8 mouse cellular contexts compared by ENCODE assay signal in the genomic region with DNA sequence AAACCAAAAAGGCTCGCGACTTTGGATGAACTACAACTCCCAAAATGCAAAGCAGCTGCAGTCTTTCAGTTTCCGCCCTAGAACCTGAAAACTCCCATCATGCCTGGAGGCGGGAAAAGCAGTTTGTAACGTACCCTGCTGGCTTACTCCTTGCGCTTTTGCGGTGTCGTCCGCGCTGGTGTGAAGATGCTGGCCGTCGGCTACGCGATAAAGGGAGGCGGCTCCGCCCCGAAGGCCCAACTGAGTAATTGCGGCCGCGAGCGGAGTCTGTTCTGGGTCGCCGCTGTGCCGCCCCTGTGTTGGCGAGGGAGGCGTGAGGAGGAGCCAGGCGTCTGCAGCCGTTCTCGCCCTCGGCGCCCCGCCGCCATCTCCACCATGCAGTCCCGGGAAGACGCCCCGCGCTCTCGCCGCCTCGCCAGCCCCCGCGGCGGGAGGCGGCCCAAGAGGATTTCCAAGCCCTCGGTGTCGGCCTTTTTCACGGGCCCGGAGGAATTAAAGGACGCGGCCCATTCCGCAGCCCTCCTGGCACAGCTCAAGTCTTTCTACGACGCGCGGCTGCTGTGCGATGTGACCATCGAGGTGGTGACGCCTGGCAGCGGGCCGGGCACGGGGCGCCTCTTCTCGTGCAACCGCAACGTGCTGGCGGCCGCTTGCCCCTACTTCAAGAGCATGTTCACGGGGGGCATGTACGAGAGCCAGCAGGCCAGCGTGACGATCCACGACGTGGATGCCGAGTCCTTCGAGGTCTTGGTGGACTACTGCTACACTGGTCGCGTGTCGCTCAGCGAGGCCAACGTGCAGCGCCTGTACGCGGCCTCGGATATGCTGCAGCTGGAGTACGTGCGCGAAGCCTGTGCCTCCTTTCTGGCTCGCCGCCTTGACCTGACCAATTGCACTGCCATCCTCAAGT. TPM values are rescaled to one million over a fixed set of nuclear protein-coding genes. Genes with fewer than 3 reads are reported as not detected.
A peak's percentile ranks its signal among the peaks of the same experiment; 100 is the strongest.
DNase-seq lines count a peak whose midpoint lies in the region; ATAC-seq lines count a peak whose summit lies in the region.
"Not testable (repeated sequence)": the region's sequence is repeated elsewhere in the genome, so short reads cannot be mapped to it uniquely, and the experiment has no call there.

A gene (plus strand): TSS at position 155 of the 910 bp plus-strand sequence.

- intact Hi-C loops in gastrocnemius, postnatal 14 days (cut with DNase I; ENCODE audit: low total_unique reads), result not testable (repeated sequence)

- peak; percentile 88 for DNase-seq in adrenal gland, adult 2 months
- DNase-seq in embryo, embryonic 11 days, result peak; percentile 95
- DNase-seq in gastrocnemius, postnatal 14 days, result peak; percentile 78
- peak; percentile 94 for DNase-seq in induced T-regulatory cell, adult 2 months (ENCODE audit: low read depth)
- peak; percentile 59 to 71 for DNase-seq in left cerebral cortex, adult 8-10 months (ENCODE audit: low spot score in 2 of 2)
- DNase-seq in right cerebral cortex, adult 18-20 months, result peak; percentile 82
- peak; percentile 36 for DNase-seq in urinary bladder, adult 2 months (ENCODE audit: low spot score)

- peak; percentile 97 for ATAC-seq in megakaryocyte, adult 5-6 weeks (ENCODE audit: poor library complexity, severe bottlenecking)

RNA-seq across cellular contexts. Expression of the gene that starts here (rescaled TPM):
- total RNA-seq in adrenal gland, adult 2 months (2021), result under 1 TPM; 0.12 to 0.28 TPM
- 0.51 and 0.55 TPM in 2 replicates for polyA plus RNA-seq in adrenal gland, adult 2 months (2012; rRNA removed)
- under 1 TPM; 0.18 TPM for total RNA-seq in gastrocnemius, postnatal 14 days (2021)
- 1 to 10 TPM; 1.0 to 1.4 (median 1.2) TPM for total RNA-seq in left cerebral cortex, adult 8-10 months (2022)
- 6.6 and 8.3 TPM in 2 replicates for total RNA-seq in megakaryocyte, adult 5-6 weeks (2015)
- 7.4 and 8.0 TPM in 2 replicates for total RNA-seq in megakaryocyte, adult 5-6 weeks (2017)
- polyA plus RNA-seq in urinary bladder, adult 2 months (2012; rRNA removed), result 0.15 and 0.16 TPM in 2 replicates

Comparison
In these comparisons a context has a peak if more than half of its experiments do, and no peak if none do; other contexts are left out.
1. Peak in every context shown above with its lines: DNase-seq and ATAC-seq.
2. Peak in DNase-seq in adrenal gland, adult 2 months; RNA of the gene not detected or under 1 TPM.
3. Peak in DNase-seq in gastrocnemius, postnatal 14 days; RNA of the gene not detected or under 1 TPM.
4. Peak in DNase-seq in urinary bladder, adult 2 months; RNA of the gene not detected or under 1 TPM.
5. DNase-seq: peak in every context shown above with its lines; median percentile 95 in embryo, embryonic 11 days; 94 in induced T-regulatory cell, adult 2 months; 88 in adrenal gland, adult 2 months; 82 in right cerebral cortex, adult 18-20 months; 78 in gastrocnemius, postnatal 14 days; 65 in left cerebral cortex, adult 8-10 months; 36 in urinary bladder, adult 2 months.